Mouse (Mus musculus) left cerebral cortex, adult 2 months (tissue): ENCODE measurements around the gene Tmem53. TPM values are rescaled to one million over a fixed set of nuclear protein-coding genes. Genes with fewer than 3 reads are reported as not detected.
"Not testable (repeated sequence)": the region's sequence is repeated elsewhere in the genome, so short reads cannot be mapped to it uniquely, and the experiment has no call there.

Experiments used
- DNase-seq, 2 experiments: peaks; one replicate each; pipeline ENCODE4 v3.0.0; 2021 to 2022; ENCODE audit warnings: low spot score in 2 of 2, mixed read lengths in 1 of 2; ENCODE audit errors: extremely low spot score in 1 of 2
- H3K27ac ChIP-seq: fragments of 200-600 bp; 2 replicates; pipeline ENCODE4 v1.8.1; 2022
- H3K4me3 ChIP-seq: fragments of 200-600 bp; 2 replicates; pipeline ENCODE4 v1.8.1; 2022
- CTCF ChIP-seq: fragments of 200-600 bp; IDR thresholded peaks from 2 replicates; pipeline ENCODE4 v1.8.1; 2022; ENCODE audit warnings: antibody characterized with exemption, mild to moderate bottlenecking, moderate library complexity
- intact Hi-C: fragments of 180-260 bp; cut with DNase I; formaldehyde crosslinking; loops from one replicate; pipeline ENCODE4 v1.15.1; 2025
- total RNA-seq, 2 experiments: library from RNA; stranded (reverse); gene quantifications; 2 replicates each; pipeline ENCODE4 v1.2.3; 2021

The Tmem53 gene
- total RNA-seq, 2 experiments from 2014 or later: 5.0 to 5.4 TPM

- no peak for TF ChIP-seq CTCF
- Histone ChIP-seq H3K4me3 (no peak overlapping the region), H3K27ac (no peak overlapping the region)
- no peak for DNase-seq
- intact Hi-C loops: no loop called here
Measured at GRCm38 (mm10) chr4:117253218-117254016, 1.7 kb downstream of the Tmem53 start.

GRCm38 (mm10) chr4:117254017-117254627, 2.4 kb downstream of the Tmem53 start:
- TF ChIP-seq CTCF: no peak
- intact Hi-C loops: no loop called here
- H3K27ac ChIP-seq: no peak overlapping the region
- no peak overlapping the region for H3K4me3 ChIP-seq
- no peak for DNase-seq

GRCm38 (mm10) chr4:117254672-117255071, 2.9 kb downstream of the Tmem53 start:
- no peak for DNase-seq
- intact Hi-C loops: no loop called here
- Histone ChIP-seq H3K4me3 (no peak overlapping the region), H3K27ac (no peak overlapping the region)
- TF ChIP-seq CTCF: no peak

GRCm38 (mm10) chr4:117259909-117260308, 8.2 kb downstream of the Tmem53 start:
- H3K4me3 ChIP-seq, H3K27ac ChIP-seq, DNase-seq, intact Hi-C loops: not testable (repeated sequence)

GRCm38 (mm10) chr4:117261222-117261621, 9.5 kb downstream of the Tmem53 start:
- Histone ChIP-seq H3K4me3 (no peak overlapping the region), H3K27ac (no peak overlapping the region)
- intact Hi-C loops: no loop called here
- no peak for DNase-seq
- no peak; the same call in 1 of the 2 replicates for TF ChIP-seq CTCF

- no peak for DNase-seq
- no peak overlapping the region for H3K4me3 ChIP-seq
- intact Hi-C loops: no loop called here
- no peak overlapping the region for H3K27ac ChIP-seq
- TF ChIP-seq CTCF: no peak
Measured at GRCm38 (mm10) chr4:117262101-117262913, 10.6 kb downstream of the Tmem53 start.

GRCm38 (mm10) chr4:117262987-117263386, 11.2 kb downstream of the Tmem53 start:
- DNase-seq: no peak
- no peak for TF ChIP-seq CTCF
- Histone ChIP-seq H3K27ac (no peak overlapping the region), H3K4me3 (no peak overlapping the region)
- intact Hi-C loops: no loop called here

- peak; percentile 74 to 80 for DNase-seq
- H3K4me3 ChIP-seq: no peak overlapping the region
- peak; percentile 99 for TF ChIP-seq CTCF
- intact Hi-C loops: no loop called here
- no peak overlapping the region for H3K27ac ChIP-seq
Measured at GRCm38 (mm10) chr4:117267284-117267683, 15.5 kb downstream of the Tmem53 start.

- intact Hi-C loops: no loop called here
- no peak overlapping the region for H3K4me3 ChIP-seq
- H3K27ac ChIP-seq: no peak overlapping the region
- TF ChIP-seq CTCF: no peak
- no peak for DNase-seq
Measured at GRCm38 (mm10) chr4:117267831-117268437, 16.2 kb downstream of the Tmem53 start.

- intact Hi-C loops: loop anchor here (2.0 to 10.0 kb wide), 5 partner anchors 52 to 505 kb away; no protein-coding TSS in a partner anchor
- DNase-seq: peak; percentile 68 to 74
- no peak overlapping the region for H3K4me3 ChIP-seq
- H3K27ac ChIP-seq: no peak overlapping the region
- TF ChIP-seq CTCF: peak; percentile 90
Measured at GRCm38 (mm10) chr4:117270278-117270677, 18.5 kb downstream of the Tmem53 start.

- intact Hi-C loops: loop anchor here (5.0 to 10.0 kb wide), 3 partner anchors 50 to 502 kb away; no protein-coding TSS in a partner anchor
- no peak for DNase-seq
- Histone ChIP-seq H3K4me3 (no peak overlapping the region), H3K27ac (no peak overlapping the region)
- no peak for TF ChIP-seq CTCF
Measured at GRCm38 (mm10) chr4:117272459-117272858, 20.7 kb downstream of the Tmem53 start.

- H3K27ac ChIP-seq: no peak overlapping the region
- no peak for DNase-seq
- intact Hi-C loops: loop anchor here (5.0 to 10.0 kb wide), 3 partner anchors 48 to 500 kb away; no protein-coding TSS in a partner anchor
- H3K4me3 ChIP-seq: no peak overlapping the region
- TF ChIP-seq CTCF: no peak
Measured at GRCm38 (mm10) chr4:117274720-117275119, 23.0 kb downstream of the Tmem53 start.
